Mouse (Mus musculus) inflammation-experienced regulatory T-cells, adult 6 months (primary cell): ENCODE results near the gene Gm45213. TPM values are rescaled to one million over a fixed set of nuclear protein-coding genes. Genes with fewer than 3 reads are reported as not detected.

Experiments used
- ATAC-seq: one replicate; pipeline ENCODE4 v1.8.0; 2017
- polyA plus RNA-seq, 3 experiments: library from polyadenylated mRNA; unstranded; fragments of 100-300 nt; shearing (Covaris generic); gene quantifications; one replicate each; pipeline ENCODE4 v1.2.1; 2017

Gene Gm45213
- polyA plus RNA-seq, 3 experiments from 2014 or later, result not detected

- peak; percentile 72 for ATAC-seq
Measured at GRCm38 (mm10) chr7:66108961-66109854, 65.8 kb downstream of the Gm45213 start, which contains the start of gene Chsy1. TSS of gene Chsy1 (plus strand) at chr7:66109515.

GRCm38 (mm10) chr7:66109855-66110635 lies 66.6 kb downstream of the Gm45213 start:
- ATAC-seq, result peak; percentile 50

- peak; percentile 16 for ATAC-seq
Measured at GRCm38 (mm10) chr7:66110636-66111112, 67.3 kb downstream of the Gm45213 start.

- no peak for ATAC-seq
Measured at GRCm38 (mm10) chr7:66111211-66111610, 67.8 kb downstream of the Gm45213 start.

Other genes starting within 250 kb of the Gm45213 start
- gene Pcsk6, start 181.9 kb upstream of the Gm45213 start, polyA plus RNA-seq, result not detected
- 100 to 1,000 TPM; 128 to 166 (median 136) TPM for gene Snrpa1, start 15.4 kb downstream of the Gm45213 start, polyA plus RNA-seq
- gene Selenos, start 36.0 kb downstream of the Gm45213 start, polyA plus RNA-seq, result 100 to 1,000 TPM; 180 to 191 (median 182) TPM
- 10 to 100 TPM in 2 of 3 experiments, 1 to 10 TPM in 1; 8.9 to 54.6 (median 10.3) TPM for gene Chsy1, start 65.9 kb downstream of the Gm45213 start, polyA plus RNA-seq